Comparison of ENCODE assay signal across 8 mouse cellular contexts in genomic region chrX:50619919-50620318, GRCm38 (mm10).
DNase-seq lines count a peak whose midpoint lies in the region; ATAC-seq and TF ChIP-seq lines count a peak whose summit lies in the region.

No protein-coding gene starts in this region.

- peak; percentile 69 for TF ChIP-seq CTCF in lung, postnatal 0 days (IDR thresholded peaks at IDR 0.05)
- no peak for TF ChIP-seq CTCF in lung, adult 2 months (IDR thresholded peaks at IDR 0.05; ENCODE audit: insufficient read depth, low read length)

- ATAC-seq in lung, postnatal 0 days = peak; percentile 59
- ATAC-seq in forebrain, embryonic 16.5 days = peak; percentile 33; the same call in 1 of the 2 replicates
- no peak for ATAC-seq in limb, embryonic 12.5 days (ENCODE audit: insufficient number of reproducible peaks, insufficient read depth, low FRiP score, low TSS enrichment, low read depth)
- no peak; the same call in 1 of the 2 replicates for ATAC-seq in midbrain, embryonic 14.5 days (ENCODE audit: low FRiP score, low TSS enrichment)
- no peak for ATAC-seq in erythroblast, adult 5-6 weeks (replicated peaks; ENCODE audit: low FRiP score, poor library complexity, severe bottlenecking)

- no peak for TF ChIP-seq POLR2A in lung, adult 2 months (IDR thresholded peaks at IDR 0.05; ENCODE audit: borderline replicate concordance, extremely low read depth, low read depth, low read length)

- no peaks in the 10 kb centered on the region for H3K9me3 ChIP-seq in lung, postnatal 0 days (ENCODE audit: low read length)
- H3K9me3 ChIP-seq in forebrain, embryonic 16.5 days (ENCODE audit: control insufficient read depth, low read length) = no peaks in the 10 kb centered on the region
- no peaks in the 10 kb centered on the region for H3K9me3 ChIP-seq in limb, embryonic 12.5 days
- no peaks in the 10 kb centered on the region for H3K9me3 ChIP-seq in midbrain, embryonic 14.5 days (ENCODE audit: control insufficient read depth, low read length)

- DNase-seq in adrenal gland, adult 8-10 months = peak; percentile 70
- no peak for DNase-seq in adrenal gland, postnatal 25 days
- DNase-seq in lung, postnatal 0 days (ENCODE audit: low spot score) = peak; percentile 80
- no peak for DNase-seq in lung, adult 2 months
- DNase-seq in midbrain, embryonic 14.5 days = peak; percentile 86

- no peaks in the 10 kb centered on the region for H3K27me3 ChIP-seq in lung, postnatal 0 days (replicated peaks; ENCODE audit: insufficient read depth, low read length)
- H3K27me3 ChIP-seq in forebrain, embryonic 16.5 days (replicated peaks; ENCODE audit: control insufficient read depth, insufficient read depth, low read length) = no peaks in the 10 kb centered on the region
- no peaks in the 10 kb centered on the region for H3K27me3 ChIP-seq in limb, embryonic 12.5 days
- H3K27me3 ChIP-seq in midbrain, embryonic 14.5 days (ENCODE audit: control insufficient read depth, insufficient read depth, low read length) = no peaks in the 10 kb centered on the region

- no peak overlapping the region for H3K27ac ChIP-seq in lung, postnatal 0 days (ENCODE audit: low read length)
- H3K27ac ChIP-seq in forebrain, embryonic 16.5 days (ENCODE audit: low read length) = peak overlapping the region; percentile 58
- 0 out of 2 replicates have a peak overlapping the region, but pooled peaks have one; percentile 17 for H3K27ac ChIP-seq in limb, embryonic 12.5 days
- H3K27ac ChIP-seq in midbrain, embryonic 14.5 days (replicated peaks; ENCODE audit: low read depth, low read length) = peak overlapping the region; percentile 45; the same call in 1 of the 2 replicates

- H3K36me3 ChIP-seq in lung, postnatal 0 days (ENCODE audit: insufficient read depth, low read length) = no peaks in the 10 kb centered on the region
- no peaks in the 10 kb centered on the region for H3K36me3 ChIP-seq in forebrain, embryonic 16.5 days (ENCODE audit: control insufficient read depth, insufficient read depth)
- H3K36me3 ChIP-seq in limb, embryonic 12.5 days = peaks cover 15% of the 10 kb centered on the region
- no peaks in the 10 kb centered on the region for H3K36me3 ChIP-seq in midbrain, embryonic 14.5 days (ENCODE audit: control insufficient read depth, insufficient read depth, low read length)

- 65% methylated on average over 9 of the region's 9 CpGs for WGBS in lung, postnatal 0 days
- WGBS in lung, adult 2 months = 36% methylated on average over 9 of the region's 9 CpGs
- 53% methylated on average over 9 of the region's 9 CpGs for WGBS in forebrain, embryonic 16.5 days
- WGBS in limb, embryonic 12.5 days = 60% methylated on average over 9 of the region's 9 CpGs
- WGBS in midbrain, embryonic 14.5 days = 68% methylated on average over 9 of the region's 9 CpGs

- H3K9ac ChIP-seq in lung, postnatal 0 days (replicated peaks; ENCODE audit: low read depth) = no peak overlapping the region
- H3K9ac ChIP-seq in forebrain, embryonic 16.5 days (replicated peaks; ENCODE audit: low read depth, low read length) = no peak overlapping the region
- H3K9ac ChIP-seq in limb, embryonic 12.5 days (replicated peaks) = no peak overlapping the region
- H3K9ac ChIP-seq in midbrain, embryonic 14.5 days (replicated peaks; ENCODE audit: low read length) = no peak overlapping the region

- H3K4me2 ChIP-seq in lung, postnatal 0 days (replicated peaks; ENCODE audit: low read depth, low read length) = no peak overlapping the region
- no peak overlapping the region; the same call in 1 of the 2 replicates for H3K4me2 ChIP-seq in forebrain, embryonic 16.5 days (ENCODE audit: low read length)
- no peak overlapping the region for H3K4me2 ChIP-seq in limb, embryonic 12.5 days
- no peak overlapping the region for H3K4me2 ChIP-seq in midbrain, embryonic 14.5 days (ENCODE audit: low read length)

- H3K4me1 ChIP-seq in lung, postnatal 0 days (ENCODE audit: insufficient read depth, low read depth, low read length) = no peaks in the 10 kb centered on the region
- no peaks in the 10 kb centered on the region for H3K4me1 ChIP-seq in lung, adult 2 months (ENCODE audit: control insufficient read depth, insufficient read depth, low read length)
- H3K4me1 ChIP-seq in forebrain, embryonic 16.5 days (replicated peaks; ENCODE audit: control insufficient read depth, insufficient read depth, low read length) = no peaks in the 10 kb centered on the region
- H3K4me1 ChIP-seq in limb, embryonic 12.5 days (replicated peaks) = no peaks in the 10 kb centered on the region
- no peaks in the 10 kb centered on the region for H3K4me1 ChIP-seq in midbrain, embryonic 14.5 days (ENCODE audit: control insufficient read depth, insufficient read depth, low read length)

- no peak for TF ChIP-seq EP300 in lung, postnatal 0 days (IDR thresholded peaks at IDR 0.05)

- no peak overlapping the region for H3K4me3 ChIP-seq in lung, postnatal 0 days (ENCODE audit: low read depth, low read length)
- H3K4me3 ChIP-seq in lung, adult 2 months (replicated peaks; ENCODE audit: extremely low read depth, low read depth, low read length) = no peak overlapping the region
- H3K4me3 ChIP-seq in forebrain, embryonic 16.5 days (replicated peaks; ENCODE audit: low read length) = no peak overlapping the region
- no peak overlapping the region for H3K4me3 ChIP-seq in limb, embryonic 12.5 days (replicated peaks)
- no peak overlapping the region for H3K4me3 ChIP-seq in midbrain, embryonic 14.5 days (replicated peaks; ENCODE audit: low read depth, low read length)

Comparison
In these comparisons a context has a peak if more than half of its experiments do, and no peak if none do; other contexts are left out.
1. DNase-seq: peak in adrenal gland, adult 8-10 months (single experiment), lung, postnatal 0 days (single experiment) and midbrain, embryonic 14.5 days (single experiment); none in adrenal gland, postnatal 25 days (single experiment) and lung, adult 2 months (single experiment).
2. ATAC-seq: peak in lung, postnatal 0 days (single experiment) and forebrain, embryonic 16.5 days (single experiment); none in limb, embryonic 12.5 days (single experiment), midbrain, embryonic 14.5 days (single experiment) and erythroblast, adult 5-6 weeks (single experiment).